Mouse (Mus musculus) brain, embryonic 14.5 days (tissue): Measurements from ENCODE around the gene Scn3b. TPM values are rescaled to one million over a fixed set of nuclear protein-coding genes. Genes with fewer than 3 reads are reported as not detected.

Experiments
- DNase-seq: peaks from one replicate; pipeline ENCODE4 v3.0.0-alpha.2; 2011; ENCODE audit warnings: low read depth
- CTCF ChIP-seq: fragments of 200-500 bp; IDR thresholded peaks from 2 replicates; pipeline ENCODE4 v1.5.1; 2012; ENCODE audit warnings: inconsistent platforms, mild to moderate bottlenecking, moderate library complexity, borderline replicate concordance; ENCODE audit not compliant: insufficient read depth, insufficient read length; ENCODE audit errors: extremely low read depth
- POLR2A ChIP-seq: fragments of 200-500 bp; IDR thresholded peaks from 2 replicates; pipeline ENCODE4 v1.6.1; 2012; ENCODE audit warnings: mild to moderate bottlenecking, inconsistent platforms, borderline replicate concordance; ENCODE audit not compliant: poor library complexity, insufficient read depth, insufficient read length, severe bottlenecking; ENCODE audit errors: extremely low read depth
- polyA plus RNA-seq: library from polyadenylated mRNA; depleted of rRNA; stranded (reverse); fragments of >200 nt; gene quantifications from 2 replicates; pipeline ENCODE4 v1.2.3, GENCODE M21; 2012; rRNA removed

Gene Scn3b
- polyA plus RNA-seq, result 85.2 and 120 TPM in 2 replicates

DNA sequence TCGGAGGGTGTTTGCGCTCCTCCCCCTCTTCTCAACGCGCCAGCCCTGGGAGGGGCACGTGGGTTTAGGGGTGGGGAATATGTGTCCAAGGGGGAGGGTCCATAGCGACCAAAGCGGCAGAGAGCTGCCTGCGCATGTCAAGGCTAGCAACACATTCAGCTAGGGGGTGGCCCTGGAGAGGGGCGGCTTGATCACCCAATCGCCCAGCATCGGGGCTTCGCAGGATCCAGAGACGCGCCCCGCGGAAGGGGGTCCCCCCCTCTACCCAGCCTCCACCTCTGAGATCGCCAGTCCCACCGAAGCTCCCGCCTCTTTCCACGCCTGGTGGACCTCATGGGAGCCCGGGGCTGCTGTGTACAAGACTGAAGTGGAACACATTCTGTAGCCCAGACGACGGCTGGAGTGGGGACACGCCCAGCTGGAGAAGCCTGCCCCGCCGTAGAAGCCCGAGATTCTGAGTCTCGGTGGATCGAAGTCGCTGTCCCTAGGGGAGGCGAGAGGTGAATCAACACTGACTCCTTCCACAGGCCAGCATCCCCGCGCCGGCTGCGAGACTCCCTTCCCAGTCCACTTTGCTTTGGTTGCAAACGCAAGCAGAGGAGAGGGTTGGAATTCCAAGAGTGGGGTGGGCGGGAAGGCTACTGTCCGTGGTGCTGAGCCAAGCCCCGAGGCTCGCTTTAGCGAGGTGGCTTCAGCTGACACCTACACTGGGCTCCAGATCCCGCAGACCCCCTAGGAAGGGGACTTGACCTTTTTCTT is at the start of gene Scn3b:
Gene Scn3b (plus strand): TSS at position 115 of the 759 bp plus-strand sequence.
- no peak for TF ChIP-seq CTCF
- peak; percentile 49; the same call in 1 of the 2 replicates for TF ChIP-seq POLR2A
- DNase-seq, result peak; percentile 95

DNA sequence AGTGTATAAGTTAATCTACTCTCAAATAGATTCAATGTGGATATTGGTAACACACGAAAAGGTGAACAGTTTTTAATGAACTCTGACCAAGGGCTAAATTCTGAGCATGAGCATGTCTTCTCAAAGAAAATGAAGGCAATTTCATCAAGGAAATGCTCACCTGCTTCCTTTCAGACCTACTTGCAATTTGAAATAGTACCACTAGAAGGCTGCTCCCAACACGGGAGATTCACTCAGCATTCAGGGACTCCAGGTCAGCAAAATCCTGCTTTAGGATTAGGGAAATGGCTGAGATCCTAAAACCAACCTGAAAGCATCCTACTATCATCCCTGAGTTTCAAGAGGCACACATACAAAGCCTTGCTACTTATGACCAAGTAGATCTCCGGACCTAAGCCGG is 44.7 kb upstream of the Scn3b start:
- TF ChIP-seq POLR2A, result no peak
- TF ChIP-seq CTCF, result peak; percentile 24; the same call in 1 of the 2 replicates
- DNase-seq, result no peak

DNA sequence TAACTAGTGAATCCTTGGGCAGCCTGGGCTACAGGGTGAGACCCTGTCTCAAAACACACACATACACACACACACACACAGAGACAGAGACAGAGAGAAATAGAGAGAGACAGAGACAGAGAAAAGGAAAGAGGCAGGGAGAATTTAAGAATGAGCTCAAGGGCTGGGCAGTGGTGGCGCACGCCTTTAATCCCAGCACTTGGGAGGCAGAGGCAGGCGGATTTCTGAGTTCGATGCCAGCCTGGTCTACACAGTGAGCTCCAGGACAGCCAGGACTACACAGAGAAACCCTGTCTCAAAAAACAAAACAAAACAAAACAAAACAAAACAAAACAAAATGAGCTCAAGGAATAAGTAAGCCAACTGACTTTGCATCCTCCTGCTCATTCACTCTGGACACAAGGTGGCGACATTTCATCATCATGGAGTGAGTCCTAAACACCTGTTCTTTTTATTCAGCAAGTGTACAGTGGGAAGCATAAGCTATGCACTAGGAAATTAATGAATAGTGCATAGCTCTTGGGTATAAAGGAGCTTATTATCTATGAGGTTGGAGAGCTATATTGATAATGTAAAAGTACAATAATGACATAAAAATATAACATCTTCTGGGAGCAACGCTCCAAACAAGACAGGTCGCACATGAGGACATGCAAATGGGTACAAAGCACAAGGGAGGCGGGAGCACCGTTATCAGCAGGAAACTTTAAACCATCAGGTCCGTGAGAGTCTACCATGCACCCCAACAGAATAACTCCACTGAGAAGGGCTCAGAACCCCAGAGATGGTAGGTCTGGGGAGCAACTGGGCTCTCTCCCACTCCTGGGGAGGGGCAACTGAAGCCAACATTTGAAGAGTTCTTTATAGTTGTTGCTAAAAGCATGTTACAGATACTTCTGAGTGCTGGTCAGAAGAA is 40.9 kb upstream of the Scn3b start:
- TF ChIP-seq CTCF (peak; percentile 73; the same call in 1 of the 2 replicates), POLR2A (no peak)
- DNase-seq, result peak; percentile 93

DNA sequence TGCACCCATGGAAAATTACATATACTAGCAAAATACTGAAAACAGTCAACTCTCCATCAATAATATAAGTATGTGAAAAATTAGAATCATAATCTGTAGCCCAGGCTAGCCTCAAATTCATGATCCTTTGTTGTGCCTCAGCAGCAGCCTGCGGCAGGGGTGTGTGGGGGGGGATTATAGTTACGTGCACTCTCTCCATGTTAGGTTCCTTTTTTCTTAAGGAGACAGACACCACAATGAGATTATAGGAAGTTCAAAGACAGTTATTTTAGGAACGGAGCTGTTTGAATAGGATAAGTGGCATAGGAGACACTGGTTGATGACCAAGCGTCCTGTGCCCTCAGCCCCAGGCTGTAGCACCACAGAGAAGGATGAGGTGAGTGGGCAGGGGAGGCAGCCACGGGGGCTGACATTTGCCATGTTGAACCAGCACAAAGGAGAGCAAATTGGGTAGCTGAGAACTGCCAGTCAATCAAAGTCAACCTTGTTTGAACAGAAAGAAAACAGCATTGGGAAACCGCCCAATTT is 40.1 kb upstream of the Scn3b start:
- peak; percentile 49 for DNase-seq
- TF ChIP-seq POLR2A, result no peak
- no peak for TF ChIP-seq CTCF

DNA sequence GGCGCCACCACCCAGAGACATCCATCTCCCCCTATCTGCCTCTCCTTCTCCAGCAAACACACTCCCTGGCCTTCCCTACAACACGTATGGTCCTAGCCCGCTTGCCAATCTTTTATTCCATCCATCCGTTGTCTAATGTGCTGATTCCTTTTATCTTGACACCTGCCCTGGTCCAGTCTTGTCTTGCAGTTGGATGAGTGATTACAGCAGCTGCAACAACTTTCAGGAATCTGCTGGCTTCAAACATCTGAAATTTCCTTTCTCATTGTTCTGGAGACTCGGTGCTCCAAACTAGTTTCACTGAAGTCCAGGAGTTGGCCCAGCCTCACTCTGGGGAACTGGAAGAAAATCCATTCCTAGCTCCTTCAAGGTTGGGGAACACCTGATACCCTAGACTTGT is 39.5 kb upstream of the Scn3b start:
- TF ChIP-seq POLR2A (no peak), CTCF (no peak)
- no peak for DNase-seq

DNA sequence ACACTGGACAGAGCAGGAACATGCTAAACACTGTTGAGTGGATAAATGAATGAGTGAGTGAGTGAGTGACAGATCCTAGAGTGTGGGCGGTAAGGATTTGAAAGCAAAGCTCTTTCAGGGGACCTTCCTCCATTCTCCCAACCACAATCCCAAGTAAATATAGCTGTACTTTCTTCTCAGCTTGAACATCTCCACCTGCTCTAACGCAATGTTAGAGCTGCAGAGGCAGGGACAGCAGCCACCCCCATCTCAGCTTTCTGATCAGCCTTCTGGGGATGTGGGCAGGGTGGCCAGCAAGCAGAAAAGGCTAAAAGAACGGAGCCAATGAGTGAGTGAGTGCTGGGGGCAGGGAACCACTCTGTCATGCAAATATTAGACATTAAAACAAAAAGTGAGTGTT is 38.0 kb upstream of the Scn3b start:
- DNase-seq, result no peak
- no peak for TF ChIP-seq POLR2A
- TF ChIP-seq CTCF, result no peak

DNA sequence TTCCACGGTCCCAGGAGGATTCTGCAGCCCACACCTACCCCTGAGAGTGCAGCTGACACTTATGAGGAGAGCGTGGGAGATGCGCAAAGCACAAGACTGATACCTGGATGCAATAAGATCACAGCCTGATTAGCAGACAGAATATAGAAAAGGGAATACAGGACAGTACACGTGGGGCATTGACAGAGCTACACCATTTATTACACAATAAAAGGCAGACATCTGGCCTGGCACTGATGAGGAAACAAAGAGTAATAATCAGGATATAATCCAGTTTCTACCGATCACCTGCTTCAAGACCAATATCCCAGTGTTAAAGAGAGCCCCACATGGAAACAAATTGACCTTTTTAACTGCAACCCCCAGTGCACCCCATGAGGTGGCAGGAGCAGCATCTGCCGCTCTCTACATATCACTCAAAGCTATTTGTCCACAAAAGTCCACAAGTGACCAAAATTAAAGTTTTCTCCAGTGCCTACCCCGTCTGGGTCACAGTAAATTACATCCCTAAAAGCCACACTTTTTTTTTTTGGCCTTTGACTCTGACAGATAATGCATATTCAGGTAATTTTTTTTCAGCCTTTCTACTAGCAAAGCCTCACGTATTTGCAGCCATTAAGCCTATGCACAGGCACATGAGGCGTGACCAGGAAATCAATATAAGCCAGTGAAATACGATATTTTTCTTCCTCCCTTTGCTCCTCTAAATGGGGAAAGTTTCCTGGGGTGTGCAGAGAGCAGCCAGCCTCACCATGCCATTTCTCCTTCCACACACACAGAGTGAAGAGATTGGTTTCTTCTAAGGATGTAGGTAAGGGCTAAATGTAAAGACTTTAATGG is 34.6 kb upstream of the Scn3b start:
- DNase-seq, result no peak
- no peak for TF ChIP-seq CTCF
- no peak for TF ChIP-seq POLR2A

DNA sequence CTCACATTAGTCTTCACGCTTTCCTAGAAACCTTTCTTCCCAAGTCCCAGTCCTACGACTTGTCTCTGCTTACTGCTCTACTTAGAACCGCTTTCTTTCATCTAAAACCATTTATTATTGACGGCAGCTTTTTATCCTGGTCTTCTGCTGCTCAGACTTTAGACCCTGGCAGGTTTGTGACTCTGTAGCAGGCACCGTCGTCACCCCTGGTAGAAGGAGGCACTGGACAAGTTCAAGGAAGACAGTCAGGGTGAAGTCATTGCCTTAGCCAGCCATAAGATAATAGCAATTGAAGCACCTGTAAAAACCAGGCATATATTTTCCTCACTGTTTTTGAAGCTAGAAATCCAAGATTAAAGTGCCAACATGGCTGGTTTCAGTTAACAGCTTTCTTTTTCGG is 33.8 kb upstream of the Scn3b start:
- TF ChIP-seq CTCF, result no peak
- TF ChIP-seq POLR2A, result no peak
- DNase-seq, result no peak

DNA sequence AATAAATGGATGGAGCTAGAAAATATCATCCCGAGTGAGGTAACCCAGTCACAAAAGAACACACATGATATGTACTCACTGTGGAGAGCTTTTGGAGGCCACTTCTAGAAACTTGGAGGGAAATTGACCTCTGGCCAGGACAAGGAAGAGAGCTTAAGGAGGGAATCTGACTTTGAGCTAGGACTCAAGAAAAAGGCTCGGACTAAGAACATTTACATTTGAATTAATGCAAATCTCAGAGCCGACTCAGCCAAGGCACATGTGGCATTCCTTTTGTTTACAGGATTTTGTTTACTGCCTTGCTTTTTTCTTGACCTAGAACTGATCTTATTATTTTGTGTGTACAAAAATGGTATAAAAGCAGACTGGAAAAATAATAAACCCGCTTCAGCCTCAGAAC is 29.3 kb upstream of the Scn3b start:
- DNase-seq, result no peak
- no peak for TF ChIP-seq CTCF

DNA sequence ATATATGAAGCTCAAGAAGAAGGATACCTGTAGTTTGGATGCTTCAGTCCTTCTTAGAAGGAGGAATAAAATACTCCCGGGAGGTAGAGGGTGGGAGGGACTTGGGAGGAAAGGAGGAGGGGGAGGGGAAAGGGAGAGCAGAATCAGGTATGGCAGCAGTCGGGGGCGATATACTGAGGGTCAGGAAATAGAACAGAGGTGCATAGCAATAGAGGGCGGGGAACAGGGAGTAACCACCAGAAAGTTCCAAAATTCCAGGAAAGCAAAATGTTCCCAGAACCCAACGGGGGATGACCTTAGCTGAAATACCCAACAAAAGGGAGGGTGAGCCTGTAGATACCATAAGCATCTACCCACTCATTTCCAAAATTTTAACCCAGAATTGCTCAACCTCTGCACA is 28.7 kb upstream of the Scn3b start:
- no peak for DNase-seq
- no peak for TF ChIP-seq POLR2A
- TF ChIP-seq CTCF, result no peak
